In the genomic region with DNA sequence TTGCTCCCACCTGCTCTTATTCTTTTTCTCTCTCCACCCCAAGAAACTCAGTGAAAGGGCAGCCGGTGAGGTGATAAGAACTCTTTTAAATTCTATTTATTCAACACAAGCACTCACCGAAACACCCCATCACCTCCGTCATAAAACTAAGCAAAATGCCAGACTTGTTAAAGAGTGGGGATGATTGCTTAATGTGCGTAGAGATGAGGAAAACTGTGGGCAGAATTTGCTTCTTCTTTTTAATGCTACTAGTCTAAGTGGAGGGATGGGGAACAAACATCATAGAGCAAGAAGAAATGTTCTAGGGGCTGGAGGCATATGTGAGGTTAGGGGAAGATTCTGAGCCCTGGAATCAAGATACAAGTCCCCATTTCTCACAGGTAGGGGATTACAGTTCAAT, we compare ENCODE assay signal across 24 mouse cellular contexts. TPM values are rescaled to one million over a fixed set of nuclear protein-coding genes. Genes with fewer than 3 reads are reported as not detected.
"Had no signal": no experiment of that assay in that cellular context is flagged by ENCODE, and none has a peak within 500 bp of the region (broad histone marks: within the 10 kb centered on the region; RNA-seq: fewer than 3 reads in every experiment).

No protein-coding gene starts in this region.

- DNase-seq: kidney, adult 18-20 months; kidney, postnatal 25 days; layer of hippocampus, adult 9-11 months; liver; thymus, postnatal 25 days had no signal

- H3K27me3 ChIP-seq: limb, embryonic 13.5 days; liver, embryonic 12.5 days; liver, embryonic 15.5 days; midbrain, embryonic 13.5 days had no signal

- H3K27ac ChIP-seq: kidney, postnatal 0 days; layer of hippocampus, adult 2 months; limb, embryonic 10.5 days; limb, embryonic 13.5 days; liver, embryonic 12.5 days; liver, embryonic 15.5 days; midbrain, embryonic 13.5 days had no signal

- H3K4me1 ChIP-seq: limb, embryonic 10.5 days; limb, embryonic 13.5 days; liver, embryonic 12.5 days; midbrain, embryonic 13.5 days had no signal

- H3K4me2 ChIP-seq: limb, embryonic 13.5 days; liver, embryonic 12.5 days; liver, embryonic 15.5 days; midbrain, embryonic 13.5 days had no signal

- ATAC-seq: liver, embryonic 12.5 days; midbrain, embryonic 13.5 days had no signal

- H3K4me3 ChIP-seq: layer of hippocampus, adult 2 months; limb, embryonic 10.5 days; limb, embryonic 13.5 days; liver, embryonic 12.5 days; liver, embryonic 15.5 days; midbrain, embryonic 13.5 days had no signal

- H3K9ac ChIP-seq: limb, embryonic 13.5 days; liver, embryonic 12.5 days; liver, embryonic 15.5 days; midbrain, embryonic 13.5 days had no signal

- H3K9me3 ChIP-seq: limb, embryonic 10.5 days; limb, embryonic 13.5 days; liver, embryonic 12.5 days; liver, embryonic 15.5 days; midbrain, embryonic 13.5 days had no signal

- H3K36me3 ChIP-seq: limb, embryonic 10.5 days; limb, embryonic 13.5 days; liver, embryonic 12.5 days; liver, embryonic 15.5 days; midbrain, embryonic 13.5 days had no signal

RNA-seq across cellular contexts. Expression of gene Trpv6, which starts 6.6 kb away (rescaled TPM):
- total RNA-seq: midbrain, postnatal 0 days had no signal

RNA-seq across cellular contexts. Expression of gene Trpv5, which starts 37.8 kb away (rescaled TPM):
- total RNA-seq: layer of hippocampus, adult 2 months; layer of hippocampus, postnatal 25 days; left cerebral cortex, adult 18-20 months; left cerebral cortex, postnatal 25 days; midbrain, postnatal 0 days had no signal
- polyA plus RNA-seq: intestine, embryonic 14.5 days; large intestine, adult 2 months; limb, embryonic 10.5 days; limb, embryonic 13.5 days; midbrain, embryonic 13.5 days; midbrain, postnatal 0 days; neural tube, embryonic 11.5 days; neural tube, embryonic 14.5 days; small intestine, adult 2 months had no signal

RNA-seq across cellular contexts. Expression of gene Llcfc1, which starts 41.5 kb away (rescaled TPM):
- total RNA-seq: layer of hippocampus, adult 2 months; layer of hippocampus, postnatal 25 days; left cerebral cortex, adult 18-20 months; left cerebral cortex, postnatal 25 days; midbrain, postnatal 0 days had no signal
- polyA plus RNA-seq: intestine, embryonic 14.5 days; kidney, embryonic 14.5 days; large intestine, adult 2 months; limb, embryonic 10.5 days; limb, embryonic 13.5 days; liver, embryonic 12.5 days; midbrain, embryonic 13.5 days; midbrain, postnatal 0 days; neural tube, embryonic 11.5 days; neural tube, embryonic 14.5 days; small intestine, adult 2 months; spleen, adult 2 months; thymus, postnatal 0 days had no signal
